Mouse (Mus musculus): ENCODE measurements around the gene Gm10382.

DNA sequence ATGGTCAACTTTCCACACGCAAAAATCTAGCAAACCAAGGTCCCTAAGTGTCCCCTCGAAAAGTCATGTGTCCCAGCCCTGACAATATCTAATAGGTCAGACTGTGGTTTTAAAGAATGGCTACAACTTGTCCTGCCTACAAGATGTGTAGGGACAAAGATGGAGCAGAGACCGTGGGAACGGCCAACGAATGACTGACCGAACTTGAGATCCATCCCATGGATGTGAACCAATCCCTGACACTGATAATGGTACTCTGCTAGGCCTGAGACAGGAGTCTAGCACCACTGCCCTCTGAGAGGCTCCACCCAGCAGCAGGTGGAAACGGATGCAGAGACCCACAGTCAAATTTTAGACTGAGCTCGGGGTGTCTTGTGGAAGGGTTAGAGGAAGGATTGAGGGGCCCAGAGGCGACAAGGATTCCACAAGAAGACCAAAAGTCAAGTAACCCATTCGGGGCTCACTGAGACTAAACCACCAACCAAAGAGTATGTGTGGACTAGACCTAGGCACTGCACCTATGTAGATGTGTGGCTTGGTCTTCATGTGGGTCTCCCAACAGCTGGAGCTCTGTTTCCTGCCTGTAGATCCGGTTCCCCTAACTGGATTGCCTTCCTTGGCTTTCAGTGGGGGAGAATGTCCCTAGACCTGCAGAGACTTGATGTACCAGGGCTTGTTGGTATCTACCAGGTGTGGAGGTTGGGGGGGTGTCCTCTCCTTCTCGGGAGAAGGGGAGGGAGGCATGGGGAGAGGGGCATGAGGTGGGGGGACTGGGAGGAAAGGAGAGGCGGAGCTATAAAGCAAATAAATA is 18.1 kb downstream of the Gm10382 start:
- TF ChIP-seq POLR2A (IDR thresholded peaks at IDR 0.05; ENCODE audit: insufficient read depth, low read depth, low read length) (no peak), CTCF (IDR thresholded peaks at IDR 0.05; ENCODE audit: insufficient read depth, low read depth, low read length) (no peak)

Measured in olfactory bulb, adult 2 months (tissue).